In genomic region chr10:43723615-43723937, GRCm38 (mm10) we compare ENCODE assay signal across 9 mouse cellular contexts.
DNase-seq lines count a peak whose midpoint lies in the region; ATAC-seq lines count a peak whose summit lies in the region.
"Had no signal": no experiment of that assay in that cellular context is flagged by ENCODE, and none has a peak within 500 bp of the region (broad histone marks: within the 10 kb centered on the region; RNA-seq: fewer than 3 reads in every experiment).

No protein-coding gene starts in this region.

- H3K4me3 ChIP-seq in kidney, embryonic 16.5 days (ENCODE audit: low read length) = peak overlapping the region; percentile 35
- H3K4me3 ChIP-seq in embryonic facial prominence, embryonic 11.5 days (ENCODE audit: low read depth, low read length) = peak overlapping the region; percentile 27
- peak overlapping the region; percentile 36 for H3K4me3 ChIP-seq in hindbrain, embryonic 13.5 days
- H3K4me3 ChIP-seq in midbrain, embryonic 13.5 days (replicated peaks) = peak overlapping the region; percentile 37

- H3K27me3 ChIP-seq in kidney, embryonic 16.5 days (ENCODE audit: insufficient read depth, low read length) = no peaks in the 10 kb centered on the region
- H3K27me3 ChIP-seq in embryonic facial prominence, embryonic 11.5 days (ENCODE audit: control insufficient read depth, insufficient read depth, low read length) = no peaks in the 10 kb centered on the region
- H3K27me3 ChIP-seq in hindbrain, embryonic 13.5 days = 0 out of 2 replicates have a peak, but pooled peaks cover 5% of the 10 kb centered on the region
- peaks cover 8% of the 10 kb centered on the region; the same call in 1 of the 2 replicates for H3K27me3 ChIP-seq in midbrain, embryonic 13.5 days

- ATAC-seq in kidney, embryonic 16.5 days (ENCODE audit: low FRiP score, low TSS enrichment) = no peak
- no peak for ATAC-seq in embryonic facial prominence, embryonic 11.5 days (replicated peaks; ENCODE audit: insufficient number of reproducible peaks, low FRiP score, low TSS enrichment, low read depth)
- ATAC-seq in hindbrain, embryonic 13.5 days (ENCODE audit: low FRiP score) = peak; percentile 19; the same call in 1 of the 2 replicates
- ATAC-seq in midbrain, embryonic 13.5 days = no peak; the same call in 1 of the 2 replicates

- H3K4me1 ChIP-seq in kidney, embryonic 16.5 days (ENCODE audit: insufficient read depth, low read length) = peaks cover 31% of the 10 kb centered on the region
- peaks cover 5% of the 10 kb centered on the region for H3K4me1 ChIP-seq in embryonic facial prominence, embryonic 11.5 days (ENCODE audit: control insufficient read depth, insufficient read depth, low read length)
- H3K4me1 ChIP-seq in hindbrain, embryonic 13.5 days (replicated peaks) = peaks cover 25% of the 10 kb centered on the region
- H3K4me1 ChIP-seq in midbrain, embryonic 13.5 days (replicated peaks) = peaks cover 24% of the 10 kb centered on the region

- peak overlapping the region; percentile 60 for H3K9ac ChIP-seq in kidney, embryonic 16.5 days (replicated peaks; ENCODE audit: low read length)
- H3K9ac ChIP-seq in embryonic facial prominence, embryonic 11.5 days (replicated peaks; ENCODE audit: low read length) = peak overlapping the region; percentile 48
- peak overlapping the region; percentile 63 for H3K9ac ChIP-seq in hindbrain, embryonic 13.5 days
- peak overlapping the region; percentile 52 for H3K9ac ChIP-seq in midbrain, embryonic 13.5 days (replicated peaks)

- peak overlapping the region; percentile 85 for H3K27ac ChIP-seq in kidney, embryonic 16.5 days (ENCODE audit: low read length)
- H3K27ac ChIP-seq in embryonic facial prominence, embryonic 11.5 days (replicated peaks; ENCODE audit: low read depth, low read length) = peak overlapping the region; percentile 79
- peak overlapping the region; percentile 71; the same call in 1 of the 2 replicates for H3K27ac ChIP-seq in hindbrain, embryonic 13.5 days
- peak overlapping the region; percentile 66; the same call in 1 of the 2 replicates for H3K27ac ChIP-seq in midbrain, embryonic 13.5 days
- H3K27ac ChIP-seq: macrophage had no signal

- H3K4me2 ChIP-seq in kidney, embryonic 16.5 days (replicated peaks; ENCODE audit: low read depth, low read length) = peak overlapping the region; percentile 65
- peak overlapping the region; percentile 70 for H3K4me2 ChIP-seq in embryonic facial prominence, embryonic 11.5 days (ENCODE audit: low read depth, low read length)
- H3K4me2 ChIP-seq in hindbrain, embryonic 13.5 days = peak overlapping the region; percentile 69
- H3K4me2 ChIP-seq in midbrain, embryonic 13.5 days (replicated peaks) = peak overlapping the region; percentile 66

- WGBS in kidney, embryonic 16.5 days = 2% methylated on average over 12 of the region's 12 CpGs
- WGBS in embryonic facial prominence, embryonic 11.5 days = 1% methylated on average over 12 of the region's 12 CpGs
- 1% methylated on average over 12 of the region's 12 CpGs for whole genome bisulfite sequencing in hindbrain, embryonic 13.5 days
- under 1% methylated on average over 12 of the region's 12 CpGs for WGBS in midbrain, embryonic 13.5 days

- no peak for DNase-seq in kidney, postnatal 25 days
- peak; percentile 41 for DNase-seq in embryonic facial prominence, embryonic 11.5 days (ENCODE audit: low spot score)
- DNase-seq in layer of hippocampus, adult 8-10 months (ENCODE audit: low spot score in 2 of 2) = no peak
- DNase-seq in natural killer cell, adult 2 months (ENCODE audit: low spot score in 2 of 2) = no peak
- DNase-seq in left cerebral cortex, adult 8-10 months (ENCODE audit: low spot score in 2 of 2) = no peak

- H3K36me3 ChIP-seq in kidney, embryonic 16.5 days (ENCODE audit: insufficient read depth, low read length) = no peaks in the 10 kb centered on the region
- H3K36me3 ChIP-seq in embryonic facial prominence, embryonic 11.5 days (replicated peaks; ENCODE audit: control insufficient read depth, insufficient read depth, low read depth, low read length) = no peaks in the 10 kb centered on the region
- no peaks in the 10 kb centered on the region for H3K36me3 ChIP-seq in hindbrain, embryonic 13.5 days
- H3K36me3 ChIP-seq in midbrain, embryonic 13.5 days = no peaks in the 10 kb centered on the region

- no peaks in the 10 kb centered on the region for H3K9me3 ChIP-seq in kidney, embryonic 16.5 days (ENCODE audit: low read length)
- no peaks in the 10 kb centered on the region for H3K9me3 ChIP-seq in embryonic facial prominence, embryonic 11.5 days (replicated peaks; ENCODE audit: control insufficient read depth, low read length)
- H3K9me3 ChIP-seq in hindbrain, embryonic 13.5 days = no peaks in the 10 kb centered on the region
- no peaks in the 10 kb centered on the region for H3K9me3 ChIP-seq in midbrain, embryonic 13.5 days
